Mouse (Mus musculus) heart, embryonic 16.5 days (tissue): ENCODE measurements at regions not wholly inside any gene's neighbourhood (a gene's known extent, or its start where the extent isn't known, plus 50 kb on each side); places are given as distances from the start of the nearest gene placed in this dataset.

ENCODE experiments used
- ATAC-seq: fragments of 200-750 bp; cut with Nextera tagmentation; replicated peaks from 2 replicates; pipeline ENCODE4 v1.8.0; 2017; ENCODE audit warnings: moderate number of reproducible peaks; ENCODE audit not compliant: insufficient read depth, low FRiP score; ENCODE audit errors: extremely low read depth
- H3K27ac ChIP-seq: fragments of 300-500 bp; sonication (generic); 2 replicates; pipeline ENCODE4 v1.5.1; 2014; ENCODE audit warnings: mild to moderate bottlenecking, low read length, control low read depth, moderate library complexity
- H3K27me3 ChIP-seq: fragments of 300-500 bp; sonication (generic); 2 replicates; pipeline ENCODE4 v1.6.1; 2014; ENCODE audit warnings: low read length, mixed read lengths; ENCODE audit not compliant: control insufficient read depth, insufficient read depth
- H3K36me3 ChIP-seq: fragments of 300-500 bp; sonication (generic); 2 replicates; pipeline ENCODE4 v1.6.1; 2014; ENCODE audit not compliant: control insufficient read depth, insufficient read depth
- H3K4me1 ChIP-seq: fragments of 300-500 bp; sonication (generic); 2 replicates; pipeline ENCODE4 v1.6.1; 2014; ENCODE audit warnings: low read length, mixed read lengths; ENCODE audit not compliant: control insufficient read depth, insufficient read depth
- H3K4me2 ChIP-seq: fragments of 300-500 bp; sonication (generic); 2 replicates; pipeline ENCODE4 v1.6.1; 2014; ENCODE audit warnings: low read depth, mild to moderate bottlenecking, control low read depth, low read length
- H3K4me3 ChIP-seq: fragments of 300-500 bp; sonication (generic); 2 replicates; pipeline ENCODE4 v1.5.1; 2014; ENCODE audit warnings: mild to moderate bottlenecking, control low read depth, low read length
- H3K9ac ChIP-seq: fragments of 300-500 bp; sonication (generic); 2 replicates; pipeline ENCODE4 v1.6.1; 2014; ENCODE audit warnings: low read length, control low read depth
- H3K9me3 ChIP-seq: fragments of 300-500 bp; sonication (generic); replicated peaks from 2 replicates; pipeline ENCODE4 v1.6.1; 2016; ENCODE audit warnings: low read length; ENCODE audit not compliant: control insufficient read depth
- WGBS: fragments of 180-500 bp; shearing (Covaris S2); extraction: QIAGEN DNeasy Blood & Tissue Kit; methylation state at CpG from one replicate; pipeline ENCODE4 v1.1.7; 2014; 5-methylcytosine and 5-hydroxymethylcytosine counted together

GRCm38 (mm10) chr14:68361998-68362397, 932.1 kb downstream of the Synb start:
- H3K4me3 ChIP-seq = no peak overlapping the region
- no peaks in the 10 kb centered on the region for H3K4me1 ChIP-seq
- no peak overlapping the region for H3K9ac ChIP-seq
- no peaks in the 10 kb centered on the region for H3K9me3 ChIP-seq
- no peak overlapping the region for H3K4me2 ChIP-seq
- H3K36me3 ChIP-seq = no peaks in the 10 kb centered on the region
- ATAC-seq = no peak
- 59% methylated on average over 7 of the region's 7 CpGs for WGBS
- no peak overlapping the region for H3K27ac ChIP-seq
- H3K27me3 ChIP-seq = no peaks in the 10 kb centered on the region

- no peak overlapping the region for H3K4me3 ChIP-seq
- no peak overlapping the region for H3K9ac ChIP-seq
- no peak overlapping the region for H3K4me2 ChIP-seq
- no peaks in the 10 kb centered on the region for H3K4me1 ChIP-seq
- no peaks in the 10 kb centered on the region for H3K9me3 ChIP-seq
- no peaks in the 10 kb centered on the region for H3K27me3 ChIP-seq
- no peak overlapping the region for H3K27ac ChIP-seq
- ATAC-seq = no peak
- 67% methylated on average over 6 of the region's 6 CpGs for WGBS
- H3K36me3 ChIP-seq = no peaks in the 10 kb centered on the region
Observed at GRCm38 (mm10) chr14:68361481-68361880, 932.6 kb downstream of the Synb start.

- ATAC-seq = no peak
- H3K27ac ChIP-seq = no peak overlapping the region
- no peaks in the 10 kb centered on the region for H3K4me1 ChIP-seq
- no peak overlapping the region for H3K9ac ChIP-seq
- H3K4me2 ChIP-seq = no peak overlapping the region
- WGBS = 64% methylated on average over 7 of the region's 7 CpGs
- no peaks in the 10 kb centered on the region for H3K9me3 ChIP-seq
- no peaks in the 10 kb centered on the region for H3K27me3 ChIP-seq
- no peaks in the 10 kb centered on the region for H3K36me3 ChIP-seq
- H3K4me3 ChIP-seq = no peak overlapping the region
Observed at GRCm38 (mm10) chr14:68356396-68356795, 937.7 kb downstream of the Synb start.

GRCm38 (mm10) chr14:68355462-68355905, 938.6 kb downstream of the Synb start:
- 82% methylated on average over 8 of the region's 8 CpGs for WGBS
- no peaks in the 10 kb centered on the region for H3K4me1 ChIP-seq
- ATAC-seq = no peak

GRCm38 (mm10) chr14:68345527-68345926, 948.6 kb downstream of the Synb start:
- Histone ChIP-seq H3K4me2 (no peak overlapping the region), H3K9ac (no peak overlapping the region), H3K4me1 (no peaks in the 10 kb centered on the region), H3K36me3 (no peaks in the 10 kb centered on the region), H3K4me3 (no peak overlapping the region), H3K27ac (no peak overlapping the region), H3K27me3 (no peaks in the 10 kb centered on the region), H3K9me3 (no peaks in the 10 kb centered on the region)
- WGBS = 47% methylated on average over 4 of the region's 4 CpGs
- no peak for ATAC-seq

More at GRCm38 (mm10) chr14:68355462-68355905, 938.6 kb downstream of the Synb start:
- H3K36me3 ChIP-seq = no peaks in the 10 kb centered on the region
- no peak overlapping the region for H3K27ac ChIP-seq
- no peaks in the 10 kb centered on the region for H3K27me3 ChIP-seq
- H3K9me3 ChIP-seq = no peaks in the 10 kb centered on the region
- no peak overlapping the region for H3K4me2 ChIP-seq
- no peak overlapping the region for H3K4me3 ChIP-seq
- no peak overlapping the region for H3K9ac ChIP-seq

GRCm38 (mm10) chr14:68344715-68345114, 949.4 kb downstream of the Synb start:
- Histone ChIP-seq H3K27ac (no peak overlapping the region), H3K4me3 (no peak overlapping the region), H3K36me3 (no peaks in the 10 kb centered on the region), H3K9me3 (no peaks in the 10 kb centered on the region), H3K4me2 (no peak overlapping the region), H3K4me1 (no peaks in the 10 kb centered on the region), H3K9ac (no peak overlapping the region), H3K27me3 (no peaks in the 10 kb centered on the region)
- no peak for ATAC-seq
- WGBS = 66% methylated on average over 3 of the region's 3 CpGs

GRCm38 (mm10) chr14:68338440-68338839, 955.7 kb downstream of the Synb start:
- Histone ChIP-seq H3K27me3 (no peaks in the 10 kb centered on the region), H3K9ac (no peak overlapping the region), H3K4me2 (no peak overlapping the region), H3K4me3 (no peak overlapping the region), H3K9me3 (no peaks in the 10 kb centered on the region), H3K4me1 (peaks cover 4% of the 10 kb centered on the region; the same call in 1 of the 2 replicates), H3K27ac (no peak overlapping the region), H3K36me3 (no peaks in the 10 kb centered on the region)
- WGBS = 48% methylated on average over 5 of the region's 5 CpGs
- no peak for ATAC-seq

GRCm38 (mm10) chr14:68325061-68325460, 969.0 kb downstream of the Synb start:
- WGBS = 91% methylated on average over 1 of the region's 1 CpGs
- no peak overlapping the region for H3K4me2 ChIP-seq

GRCm38 (mm10) chr14:68323008-68323407, 971.1 kb downstream of the Synb start:
- H3K27ac ChIP-seq = no peak overlapping the region
- ATAC-seq = no peak
- WGBS = 55% methylated on average over 6 of the region's 6 CpGs
- no peak overlapping the region for H3K9ac ChIP-seq
- H3K4me3 ChIP-seq = no peak overlapping the region
- no peaks in the 10 kb centered on the region for H3K4me1 ChIP-seq
- H3K36me3 ChIP-seq = no peaks in the 10 kb centered on the region
- no peaks in the 10 kb centered on the region for H3K9me3 ChIP-seq
- no peaks in the 10 kb centered on the region for H3K27me3 ChIP-seq
- H3K4me2 ChIP-seq = no peak overlapping the region

More at GRCm38 (mm10) chr14:68325061-68325460, 969.0 kb downstream of the Synb start:
- Histone ChIP-seq H3K36me3 (no peaks in the 10 kb centered on the region), H3K27ac (no peak overlapping the region), H3K4me3 (no peak overlapping the region), H3K4me1 (no peaks in the 10 kb centered on the region), H3K27me3 (no peaks in the 10 kb centered on the region), H3K9ac (no peak overlapping the region), H3K9me3 (no peaks in the 10 kb centered on the region)
- ATAC-seq = no peak
